Mouse (Mus musculus) CH12.LX (cell line): ENCODE measurements at regions not wholly inside any gene's neighbourhood (a gene's known extent, or its start where the extent isn't known, plus 50 kb on each side); places are given as distances from the start of the nearest gene placed in this dataset.

Experiments used
- CTCF ChIP-seq, 2 experiments: IDR thresholded peaks in 1 of 2; conservative IDR thresholded peaks in 1 of 2; 2 replicates each; pipeline ENCODE4 v1.5.1; 2011 to 2012; ENCODE audit warnings: low read depth in 2 of 2, low read length in 2 of 2, improper control_type of control experiment in 1 of 2, inconsistent platforms in 1 of 2, mild to moderate bottlenecking in 1 of 2, moderate library complexity in 1 of 2
- POLR2A ChIP-seq: IDR thresholded peaks from 2 replicates; pipeline ENCODE4 v1.6.1; 2011; ENCODE audit warnings: low read depth, mild to moderate bottlenecking, improper control_type of control experiment, low read length
- RAD21 ChIP-seq: IDR thresholded peaks from 2 replicates; pipeline ENCODE4 v1.6.1; 2011; ENCODE audit warnings: low read depth, mild to moderate bottlenecking, low read length, improper control_type of control experiment, moderate library complexity
- TBP ChIP-seq: conservative IDR thresholded peaks from 2 replicates; pipeline ENCODE4 v1.6.1; 2011; ENCODE audit warnings: low read depth, low read length, improper control_type of control experiment
- TCF12 ChIP-seq: IDR thresholded peaks from 2 replicates; pipeline ENCODE4 v1.6.1; 2014; ENCODE audit warnings: low read depth, mild to moderate bottlenecking, inconsistent platforms, low read length, improper control_type of control experiment
- ZC3H11A ChIP-seq: IDR thresholded peaks from 2 replicates; pipeline ENCODE4 v1.6.1; 2012; ENCODE audit warnings: low read depth, mild to moderate bottlenecking, inconsistent platforms, low read length, improper control_type of control experiment

- no peak for TF ChIP-seq CTCF (conservative IDR thresholded peaks at IDR 0.05 in 1 of 2, IDR thresholded peaks at IDR 0.05 in 1 of 2; ENCODE audit: low read depth in 2 of 2, low read length in 2 of 2)
- TF ChIP-seq POLR2A = no peak
- no peak for TF ChIP-seq RAD21
- TF ChIP-seq ZC3H11A = no peak
- no peak for TF ChIP-seq TCF12
- no peak for TF ChIP-seq TBP
Measured at GRCm38 (mm10) chr15:53001429-53001828, 883.3 kb upstream of the Gm7489 start.
